Mouse (Mus musculus) testis, adult 2 months (tissue): Measurements from ENCODE around the gene Desi1. TPM values are rescaled to one million over a fixed set of nuclear protein-coding genes. Genes with fewer than 3 reads are reported as not detected.

Source experiments
- H3K27ac ChIP-seq: fragments of 200-500 bp; 2 replicates; pipeline ENCODE4 v1.5.1; 2012; ENCODE audit warnings: low read depth, low read length; ENCODE audit not compliant: control insufficient read depth, insufficient read depth
- H3K27me3 ChIP-seq: fragments of 200-500 bp; 2 replicates; pipeline ENCODE4 v1.6.1; 2012; ENCODE audit warnings: mild to moderate bottlenecking, low read length, moderate library complexity; ENCODE audit not compliant: control insufficient read depth, insufficient read depth
- H3K36me3 ChIP-seq: fragments of 200-500 bp; 2 replicates; pipeline ENCODE4 v1.6.1; 2012; ENCODE audit warnings: mild to moderate bottlenecking, low read length; ENCODE audit not compliant: control insufficient read depth, insufficient read depth
- H3K4me1 ChIP-seq: fragments of 200-500 bp; 2 replicates; pipeline ENCODE4 v1.6.1; 2012; ENCODE audit warnings: low read length; ENCODE audit not compliant: control insufficient read depth, insufficient read depth
- H3K4me3 ChIP-seq: fragments of 200-500 bp; 2 replicates; pipeline ENCODE4 v1.5.1; 2012; ENCODE audit warnings: low read depth, mild to moderate bottlenecking, low read length, moderate library complexity, mixed read lengths; ENCODE audit not compliant: control insufficient read depth
- CTCF ChIP-seq: fragments of 200-500 bp; IDR thresholded peaks from 2 replicates; pipeline ENCODE4 v1.5.1; 2012; ENCODE audit warnings: low read depth, mild to moderate bottlenecking, inconsistent platforms, low read length, moderate library complexity; ENCODE audit not compliant: control insufficient read depth, insufficient read depth, insufficient replicate concordance
- POLR2A ChIP-seq: fragments of 200-500 bp; IDR thresholded peaks from 2 replicates; pipeline ENCODE4 v1.6.1; 2012; ENCODE audit warnings: low read depth, mild to moderate bottlenecking, inconsistent platforms, low read length, moderate library complexity; ENCODE audit not compliant: control insufficient read depth
- polyA plus RNA-seq: library from polyadenylated mRNA; depleted of rRNA; stranded (reverse); fragments of >200 nt; gene quantifications from 2 replicates; pipeline ENCODE4 v1.2.3, GENCODE M21; 2012; rRNA removed

Desi1 gene
- 646 and 682 TPM in 2 replicates for polyA plus RNA-seq

- TF ChIP-seq CTCF (no peak), POLR2A (no peak)
- no peak within 1 kb of the TSS for H3K4me3 ChIP-seq
- no peaks in the 10 kb centered on the region for H3K4me1 ChIP-seq
- no peaks in the 10 kb centered on the region for H3K36me3 ChIP-seq
- H3K27ac ChIP-seq: no peak within 1 kb of the TSS
- H3K27me3 ChIP-seq: no peaks in the 10 kb centered on the region
Measured at GRCm38 (mm10) chr15:82033762-82034161, at the start of gene Desi1. Gene Desi1 (minus strand): TSS chr15:82033862.

GRCm38 (mm10) chr15:82081161-82081560 lies 47.5 kb upstream of the Desi1 start:
- no peak overlapping the region for H3K4me3 ChIP-seq
- peaks cover 11% of the 10 kb centered on the region for H3K4me1 ChIP-seq
- no peaks in the 10 kb centered on the region for H3K27me3 ChIP-seq
- no peak overlapping the region for H3K27ac ChIP-seq
- peak; percentile 30; the same call in 1 of the 2 replicates for TF ChIP-seq CTCF
- no peak for TF ChIP-seq POLR2A
- no peaks in the 10 kb centered on the region for H3K36me3 ChIP-seq

- Histone ChIP-seq H3K27ac (no peak overlapping the region), H3K36me3 (no peaks in the 10 kb centered on the region), H3K27me3 (no peaks in the 10 kb centered on the region), H3K4me1 (peaks cover 11% of the 10 kb centered on the region), H3K4me3 (no peak overlapping the region)
- no peak for TF ChIP-seq CTCF
Measured at GRCm38 (mm10) chr15:82079883-82080282, 46.2 kb upstream of the Desi1 start.

- Histone ChIP-seq H3K27ac (no peak overlapping the region), H3K27me3 (no peaks in the 10 kb centered on the region), H3K4me3 (no peak overlapping the region), H3K36me3 (no peaks in the 10 kb centered on the region), H3K4me1 (peaks cover 8% of the 10 kb centered on the region)
- TF ChIP-seq POLR2A (no peak), CTCF (no peak)
Measured at GRCm38 (mm10) chr15:82073490-82073889, 39.8 kb upstream of the Desi1 start.

GRCm38 (mm10) chr15:82071816-82072469 lies 38.3 kb upstream of the Desi1 start:
- Histone ChIP-seq H3K4me3 (no peak overlapping the region), H3K36me3 (no peaks in the 10 kb centered on the region)

GRCm38 (mm10) chr15:82069898-82070297 lies 36.2 kb upstream of the Desi1 start, which contains the start of gene Mei1:
Gene Mei1 (plus strand): TSS chr15:82069996.
- H3K36me3 ChIP-seq: no peaks in the 10 kb centered on the region
- H3K27me3 ChIP-seq: no peaks in the 10 kb centered on the region
- peak within 1 kb of the TSS; percentile 85 for H3K4me3 ChIP-seq
- peak within 1 kb of the TSS; percentile 25; the same call in 1 of the 2 replicates for H3K27ac ChIP-seq
- peaks cover 10% of the 10 kb centered on the region for H3K4me1 ChIP-seq
- TF ChIP-seq CTCF: no peak
- no peak for TF ChIP-seq POLR2A

More at GRCm38 (mm10) chr15:82071816-82072469, 38.3 kb upstream of the Desi1 start:
- Histone ChIP-seq H3K27ac (no peak overlapping the region), H3K4me1 (peaks cover 8% of the 10 kb centered on the region), H3K27me3 (no peaks in the 10 kb centered on the region)
- TF ChIP-seq POLR2A (no peak), CTCF (no peak)

GRCm38 (mm10) chr15:82065511-82065910 lies 31.8 kb upstream of the Desi1 start:
- no peak for TF ChIP-seq POLR2A
- TF ChIP-seq CTCF: peak; percentile 58
- H3K36me3 ChIP-seq: no peaks in the 10 kb centered on the region
- H3K27me3 ChIP-seq: no peaks in the 10 kb centered on the region; the same call in 1 of the 2 replicates
- H3K4me1 ChIP-seq: peaks cover 16% of the 10 kb centered on the region
- H3K27ac ChIP-seq: no peak overlapping the region
- H3K4me3 ChIP-seq: peak overlapping the region; percentile 72
